Mouse (Mus musculus) erythroblast, embryonic 14.5 days (primary cell): ENCODE results near the gene Sapcd1.

Source experiments
- GATA1 ChIP-seq: IDR thresholded peaks from 2 replicates; pipeline ENCODE4 v1.6.1; 2012; ENCODE audit warnings: low read length, inconsistent platforms, mixed read lengths
- TAL1 ChIP-seq: IDR thresholded peaks from 3 replicates; pipeline ENCODE4 v1.6.1; 2012; ENCODE audit warnings: low read length, inconsistent platforms, mixed read lengths

DNA sequence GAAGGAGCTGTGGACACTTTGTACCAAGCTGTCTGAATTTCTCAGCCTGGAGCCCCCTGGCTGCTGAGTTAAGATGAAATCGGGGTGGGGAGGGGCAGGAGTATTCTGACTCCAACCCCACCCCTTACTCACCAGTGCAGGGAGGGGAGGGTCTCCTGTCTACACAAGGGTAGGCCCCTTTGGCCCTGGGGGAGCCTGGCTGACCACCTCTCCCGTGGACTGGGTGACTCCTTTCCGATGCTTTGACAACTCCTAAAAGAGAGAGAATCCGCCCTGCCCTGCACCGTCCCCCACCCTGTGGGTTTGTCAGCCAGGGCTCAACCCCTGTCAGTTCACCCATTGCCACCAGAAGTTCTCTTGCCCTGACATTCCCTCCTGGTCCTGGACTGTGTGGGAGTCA lies 1.6 kb downstream of the Sapcd1 start:
- TF ChIP-seq TAL1 (no peak), GATA1 (no peak)
